Mouse (Mus musculus) Patski (cell line): ENCODE measurements around the gene Gdf15. TPM values are rescaled to one million over a fixed set of nuclear protein-coding genes. Genes with fewer than 3 reads are reported as not detected.

Experiments used
- ATAC-seq: fragments of 100-300 bp; one replicate; pipeline ENCODE4 v1.8.0; 2021
- CTCF ChIA-PET: fragments of 350-600 bp; sonication (Branson Sonifier 250); formaldehyde crosslinking; loops from one replicate; lab custom pipeline; 2022; ENCODE audit warnings: inconsistent platforms; lab: Charles Lee
- POLR2A ChIA-PET: fragments of 350-600 bp; sonication (Branson Sonifier 250); formaldehyde crosslinking; loops from one replicate; lab custom pipeline; 2022; ENCODE audit warnings: antibody characterized with exemption, inconsistent platforms; lab: Charles Lee
- DNase-seq: peaks from one replicate; pipeline ENCODE4 v3.0.0-alpha.2; 2011; ENCODE audit warnings: low read depth, low spot score
- H3K27me3 ChIP-seq: fragments of 371-371 bp; one replicate; pipeline ENCODE4 v1.5.1; 2021
- CTCF ChIP-seq: fragments of 100-300 bp; IDR thresholded peaks from one replicate; pipeline ENCODE4 v1.5.1; 2021
- in situ Hi-C: fragments of 300-500 bp; cut with MboI; formaldehyde crosslinking; loops from 3 replicates; pipeline ENCODE4 v1.11.1; 2018; ENCODE audit warnings: low pct_unique_long_range_greater_than_20kb, mixed read lengths
- polyA plus RNA-seq: library from polyadenylated mRNA; unstranded; gene quantifications from one replicate; pipeline ENCODE4 v1.2.3, GENCODE M21; 2021

Gdf15 gene
- polyA plus RNA-seq, 1 experiment from 2014 or later = 354 TPM

DNA sequence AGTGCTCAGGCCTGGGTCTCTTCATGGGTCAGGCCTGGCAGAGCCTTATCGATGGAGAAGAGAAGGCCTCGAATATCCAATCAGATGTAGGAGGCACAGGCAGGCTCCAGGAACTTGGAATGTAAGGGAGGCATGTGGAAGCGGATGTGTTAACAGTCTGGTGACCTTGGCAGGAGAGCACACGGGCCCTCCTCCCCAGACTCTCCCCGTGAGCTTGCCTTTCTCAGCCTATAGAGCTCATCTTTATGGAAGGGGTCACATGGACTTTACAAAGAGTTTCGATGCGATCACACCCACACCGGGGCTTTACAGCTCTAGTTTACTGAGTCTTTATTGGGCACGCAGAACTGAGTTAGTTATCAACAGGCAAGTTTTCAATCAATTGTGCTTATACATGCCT is 6.5 kb upstream of the Gdf15 start:
- ATAC-seq (no peak), DNase-seq (no peak)
- ChIA-PET CTCF (interaction anchor here (0.7 to 1.4 kb wide), 4 partner anchors 8 to 12 kb away, joined by 3 to 4 read pairs (median 3); no protein-coding TSS in a partner anchor), POLR2A (interaction anchor here (1.8 kb wide), 1 partner anchor 11 kb away, joined by 5 read pairs; no protein-coding TSS in a partner anchor)
- TF ChIP-seq CTCF = no peak
- no peaks in the 10 kb centered on the region for H3K27me3 ChIP-seq
- in situ Hi-C loops = no loop called here

DNA sequence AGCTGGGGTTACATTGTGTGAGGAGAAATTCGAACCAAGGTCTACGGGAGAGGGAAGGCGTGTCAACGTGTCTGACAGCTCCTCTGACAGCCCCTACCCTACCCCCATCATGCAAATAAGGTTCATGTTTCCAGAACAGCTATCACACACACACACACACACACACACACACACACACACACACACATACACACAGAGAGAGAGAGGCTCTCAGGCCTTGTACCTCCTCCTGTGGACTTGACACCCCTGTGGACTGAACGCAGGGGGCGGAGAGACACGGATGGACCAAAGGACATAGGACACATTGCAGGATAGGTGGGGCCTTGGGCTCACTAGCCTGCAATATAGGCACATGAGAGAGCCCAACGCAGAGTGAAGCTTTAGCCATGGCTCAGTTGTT is 4.6 kb upstream of the Gdf15 start:
- TF ChIP-seq CTCF = no peak
- ATAC-seq (no peak), DNase-seq (no peak)
- ChIA-PET POLR2A (interaction anchor here (0.7 to 11.4 kb wide), 3 partner anchors 12 to 26 kb away, joined by 3 to 118 read pairs (median 3); partner anchors contain the start of gene Pgpep1), CTCF (interaction anchor here (1.0 to 3.3 kb wide), 3 partner anchors 11 to 59 kb away, joined by 3 to 12 read pairs (median 3); no protein-coding TSS in a partner anchor)
- H3K27me3 ChIP-seq = no peaks in the 10 kb centered on the region
- in situ Hi-C loops = no loop called here

DNA sequence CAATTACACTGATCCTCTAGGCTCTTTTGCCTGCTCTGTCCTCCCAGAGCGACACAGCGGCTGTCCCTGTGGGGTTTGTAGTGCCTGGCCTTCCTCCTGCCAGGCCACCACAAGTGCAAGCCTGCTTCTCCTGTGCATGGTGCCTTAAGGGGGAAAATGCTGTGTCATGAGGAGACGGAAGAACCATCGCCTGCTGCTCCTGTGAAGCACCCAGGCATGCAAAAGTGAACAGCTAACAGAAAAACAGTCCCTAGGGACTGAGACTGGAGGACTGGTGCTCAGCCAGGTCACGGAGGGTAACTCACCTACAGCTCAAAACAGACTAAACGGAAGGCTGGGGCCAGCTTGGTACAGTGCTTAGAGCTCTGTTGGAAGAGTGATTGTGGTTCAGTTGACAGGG is 3.3 kb upstream of the Gdf15 start:
- no peak for DNase-seq
- TF ChIP-seq CTCF = no peak
- in situ Hi-C loops = no loop called here
- H3K27me3 ChIP-seq = no peaks in the 10 kb centered on the region
- ChIA-PET POLR2A (interaction anchor here (11.4 kb wide), 1 partner anchor 14 kb away, joined by 118 read pairs; no protein-coding TSS in a partner anchor), CTCF (interaction anchor here (1.0 to 3.3 kb wide), 5 partner anchors 11 to 60 kb away, joined by 3 to 12 read pairs (median 4); no protein-coding TSS in a partner anchor)
- ATAC-seq = no peak

DNA sequence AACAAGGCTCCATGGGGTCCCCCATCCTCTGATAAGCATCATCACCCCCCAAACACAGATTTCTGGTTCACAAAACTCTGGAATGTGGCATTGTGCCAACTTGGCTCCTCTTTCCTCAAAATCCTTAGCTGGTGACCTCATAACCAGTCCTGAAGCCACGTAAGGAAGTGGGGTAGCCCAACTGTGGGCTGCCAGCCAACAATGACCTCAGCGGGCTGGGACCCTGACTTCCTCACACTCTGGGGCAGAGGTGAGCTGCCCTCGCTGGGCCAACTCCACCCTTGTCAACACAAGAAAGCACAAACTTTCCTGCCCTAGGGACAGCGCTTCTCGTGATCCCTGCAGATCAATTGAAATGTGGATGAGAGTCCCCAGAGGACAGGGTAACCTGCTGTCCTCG is 1.8 kb upstream of the Gdf15 start:
- DNase-seq (peak; percentile 100), ATAC-seq (peak; percentile 63)
- in situ Hi-C loops = no loop called here
- no peaks in the 10 kb centered on the region for H3K27me3 ChIP-seq
- ChIA-PET CTCF (interaction anchor here (1.5 to 1.7 kb wide), 3 partner anchors 18 to 39 kb away, joined by 3 to 7 read pairs (median 5); partner anchors contain the start of gene Lsm4), POLR2A (interaction anchor here (0.9 to 11.4 kb wide), 3 partner anchors 8 to 66 kb away, joined by 3 to 118 read pairs (median 5); no protein-coding TSS in a partner anchor)
- no peak for TF ChIP-seq CTCF

DNA sequence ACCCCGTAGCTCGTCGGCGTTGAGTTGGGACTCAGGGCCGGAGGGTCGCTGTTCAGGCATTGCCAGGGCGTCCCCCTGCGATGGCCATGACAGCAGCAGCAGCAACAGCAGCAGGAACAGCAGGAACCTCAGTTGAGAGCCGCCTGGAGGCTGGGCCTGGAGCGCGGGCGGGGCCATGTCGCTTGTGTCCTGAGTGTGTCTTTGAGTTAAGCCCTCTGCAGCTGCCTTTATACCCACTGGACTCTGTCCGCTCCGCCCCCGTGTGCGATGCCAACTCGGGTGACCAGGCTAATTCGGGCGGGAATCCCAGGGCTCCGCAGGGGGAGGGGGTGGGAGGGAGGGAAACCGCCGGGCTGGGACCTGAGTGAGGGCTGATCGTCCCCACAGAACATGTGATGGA is 820 bp downstream of the Gdf15 start:
- DNase-seq = no peak
- in situ Hi-C loops = no loop called here
- CTCF ChIA-PET = interaction anchor here (0.7 to 3.8 kb wide), 4 partner anchors 10 to 652 kb away, joined by 3 to 42 read pairs (median 15); no protein-coding TSS in a partner anchor
- no peaks in the 10 kb centered on the region for H3K27me3 ChIP-seq
- TF ChIP-seq CTCF = no peak
- POLR2A ChIA-PET = interaction anchor here (0.5 to 11.4 kb wide), 9 partner anchors 12 to 169 kb away, joined by 3 to 118 read pairs (median 8); partner anchors contain the start of genes Lrrc25, Pgpep1 and Ssbp4
- no peak for ATAC-seq

DNA sequence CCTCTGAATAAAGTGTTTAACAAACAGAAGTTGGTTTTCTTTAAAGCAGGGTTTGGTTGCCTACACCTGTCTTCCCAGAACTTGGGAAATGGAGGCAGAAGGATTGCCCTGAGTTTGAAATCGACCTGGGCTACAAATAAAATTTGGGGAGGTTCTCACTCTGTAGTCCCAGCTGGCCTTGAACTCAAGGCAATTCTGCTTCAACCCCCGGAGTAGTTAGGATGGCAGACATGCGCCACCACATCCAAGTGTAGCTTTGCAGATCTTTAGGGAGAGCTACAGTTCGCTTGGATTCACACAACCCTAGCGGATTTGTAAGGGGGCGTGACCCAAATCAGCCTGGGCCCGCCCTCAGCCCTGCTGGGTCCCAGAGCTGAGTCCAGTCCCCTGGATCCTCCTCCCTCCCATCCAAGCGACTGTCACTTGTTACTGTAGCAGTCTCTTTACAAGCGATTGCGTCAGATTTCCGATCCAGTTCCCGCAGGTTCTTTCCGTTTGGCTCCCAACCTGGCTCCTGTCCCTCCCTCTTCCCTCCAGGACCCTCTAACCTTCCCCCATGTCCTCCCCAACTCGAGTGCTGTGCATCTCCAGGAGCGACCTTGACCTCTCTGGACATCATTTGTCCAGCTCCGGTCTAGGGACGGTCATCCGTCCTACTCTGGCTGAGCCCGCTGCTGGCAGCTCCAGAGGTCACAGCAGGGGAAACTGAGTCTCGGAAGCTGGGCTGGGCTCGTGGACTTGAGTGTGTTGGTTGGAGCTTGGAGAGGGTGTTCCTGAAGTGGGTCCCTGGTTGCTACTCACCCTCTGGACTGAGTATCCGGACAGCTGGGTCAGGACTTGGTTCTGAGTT is 1.5 kb downstream of the Gdf15 start:
- H3K27me3 ChIP-seq = no peaks in the 10 kb centered on the region
- no peak for TF ChIP-seq CTCF
- DNase-seq (no peak), ATAC-seq (peak; percentile 38)
- ChIA-PET CTCF (interaction anchor here (1.0 to 3.8 kb wide), 8 partner anchors 11 to 70 kb away, joined by 3 to 42 read pairs (median 6); partner anchors contain the start of gene Lsm4), POLR2A (interaction anchor here (0.5 to 11.4 kb wide), 10 partner anchors 12 to 169 kb away, joined by 3 to 118 read pairs (median 8); partner anchors contain the start of genes Lrrc25, Pgpep1 and Ssbp4)
- in situ Hi-C loops = no loop called here

DNA sequence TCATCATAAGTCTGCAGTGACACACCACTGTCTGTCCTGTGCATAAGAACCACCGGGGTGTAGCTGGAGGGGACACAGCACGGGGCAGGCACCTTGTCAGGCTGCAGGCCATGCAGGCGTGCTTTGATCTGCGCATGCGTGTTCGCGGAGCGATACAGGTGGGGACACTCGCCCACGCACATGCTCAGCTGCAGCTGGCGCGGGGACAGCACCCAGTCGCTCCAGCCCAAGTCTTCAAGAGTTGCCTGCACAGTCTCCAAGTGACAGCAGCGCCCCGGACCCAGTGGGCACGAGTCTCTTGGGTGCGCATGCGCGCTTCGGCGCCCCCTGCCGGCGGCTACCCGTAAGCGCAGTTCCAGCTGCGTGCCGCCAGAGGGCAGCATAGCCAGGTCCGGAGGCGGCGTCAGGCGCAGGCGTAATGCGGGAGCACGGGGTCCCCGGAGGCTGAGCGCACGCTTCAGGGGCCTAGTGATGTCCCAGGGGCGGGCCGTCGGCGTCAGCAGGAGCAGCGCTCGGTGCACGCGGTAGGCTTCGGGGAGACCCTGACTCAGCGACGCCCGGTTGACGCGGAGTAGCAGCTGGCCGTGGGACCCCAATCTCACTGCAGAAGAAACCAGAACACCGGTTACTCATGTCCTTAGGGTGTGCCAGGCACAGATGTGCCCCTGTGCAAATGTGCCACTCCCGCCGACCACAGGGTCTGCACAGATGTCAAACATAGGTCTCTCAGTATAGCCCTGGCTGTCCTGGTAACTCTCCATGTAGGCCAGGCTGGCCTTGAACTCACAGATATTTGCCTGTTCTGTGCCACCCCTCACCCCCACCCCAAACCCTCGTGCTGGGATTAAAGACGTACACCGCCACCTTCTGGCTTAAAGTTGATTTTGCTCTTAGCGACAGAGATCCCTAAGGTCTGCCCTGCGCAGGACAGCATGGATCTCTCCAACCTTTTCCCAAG is 2.4 kb downstream of the Gdf15 start:
- no peak for TF ChIP-seq CTCF
- ChIA-PET POLR2A (interaction anchor here (0.8 to 11.4 kb wide), 11 partner anchors 11 to 72 kb away, joined by 3 to 118 read pairs (median 9); partner anchors contain the start of genes Lrrc25 and Ssbp4), CTCF (interaction anchor here (1.1 to 3.8 kb wide), 12 partner anchors 9 to 61 kb away, joined by 3 to 42 read pairs (median 6); partner anchors contain the start of genes Lrrc25 and Lsm4)
- DNase-seq (no peak), ATAC-seq (no peak)
- in situ Hi-C loops = no loop called here
- no peaks in the 10 kb centered on the region for H3K27me3 ChIP-seq

DNA sequence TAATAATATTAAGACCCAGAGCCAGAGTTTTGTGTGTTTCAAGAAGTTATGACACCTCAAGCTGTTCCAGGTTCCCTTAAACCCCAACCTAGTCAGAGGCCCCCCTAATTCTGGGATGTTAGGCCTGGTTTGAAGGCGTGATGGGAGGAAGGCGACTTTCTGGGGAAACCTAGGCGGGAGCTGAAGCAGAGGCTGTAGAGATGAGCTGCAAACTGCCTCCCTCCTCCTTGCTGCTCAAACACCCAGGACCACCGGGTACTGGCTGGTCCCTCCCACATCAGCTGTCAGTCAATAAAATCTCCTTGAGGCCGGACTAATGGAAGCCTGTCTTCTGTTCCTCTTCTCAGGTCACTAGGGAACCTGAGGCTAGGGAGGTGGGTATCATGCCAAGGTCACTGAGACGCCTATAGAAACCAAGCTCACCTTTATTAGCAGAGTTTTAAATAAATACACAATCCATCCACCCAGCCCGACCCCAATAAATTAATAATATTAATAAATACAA is 3.2 kb downstream of the Gdf15 start:
- ATAC-seq (no peak), DNase-seq (no peak)
- ChIA-PET POLR2A (interaction anchor here (0.8 to 11.4 kb wide), 11 partner anchors 12 to 72 kb away, joined by 3 to 118 read pairs (median 9); partner anchors contain the start of genes Lrrc25 and Ssbp4), CTCF (interaction anchor here (0.8 to 3.8 kb wide), 12 partner anchors 8 to 40 kb away, joined by 3 to 42 read pairs (median 6); partner anchors contain the start of gene Lrrc25)
- no peaks in the 10 kb centered on the region for H3K27me3 ChIP-seq
- TF ChIP-seq CTCF = no peak
- in situ Hi-C loops = no loop called here

DNA sequence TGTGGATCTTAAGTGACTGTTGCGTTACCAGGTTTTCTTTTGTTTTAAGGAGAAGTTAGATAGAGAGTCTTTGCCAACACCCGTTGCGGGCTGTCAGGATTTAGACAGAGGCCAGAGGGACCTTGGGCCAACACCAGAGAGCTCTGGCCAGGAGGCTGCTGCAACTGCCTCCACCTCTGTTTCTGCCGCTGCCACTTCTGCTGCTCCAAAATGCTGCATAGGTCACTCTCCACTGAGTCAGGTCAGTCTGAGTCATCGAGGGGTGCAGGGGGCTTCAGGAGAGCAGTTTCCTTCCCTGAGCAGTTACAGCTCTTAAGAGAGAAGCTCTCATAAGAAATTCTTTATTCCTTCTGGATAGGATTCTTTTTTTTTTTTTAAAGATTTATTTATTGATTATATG is 5.2 kb downstream of the Gdf15 start:
- ATAC-seq = no peak
- in situ Hi-C loops = no loop called here
- TF ChIP-seq CTCF = no peak
- DNase-seq = no peak
- CTCF ChIA-PET = interaction anchor here (0.9 to 5.5 kb wide), 4 partner anchors 12 to 26 kb away, joined by 4 to 21 read pairs (median 10); no protein-coding TSS in a partner anchor
- H3K27me3 ChIP-seq = no peaks in the 10 kb centered on the region
- POLR2A ChIA-PET = interaction anchor here (0.7 to 11.4 kb wide), 2 partner anchors 22 to 30 kb away, joined by 3 to 118 read pairs; no protein-coding TSS in a partner anchor
